Mouse (Mus musculus): Measurements from ENCODE around the gene Gm17349. TPM values are rescaled to one million over a fixed set of nuclear protein-coding genes. Genes with fewer than 3 reads are reported as not detected.

Gene Gm17349
- polyA plus RNA-seq, 1 experiment from 2014 or later: not detected

- 63% methylated on average over 26 of the region's 26 CpGs for WGBS
- H3K9ac ChIP-seq: no peak within 1 kb of the TSS
- peak within 1 kb of the TSS; percentile 18; the same call in 1 of the 2 replicates for H3K27ac ChIP-seq
Measured at GRCm38 (mm10) chr15:99717386-99718334, 12.4 kb upstream of the Gm17349 start, which contains the start of gene Gpd1. TSS of gene Gpd1 (plus strand) at chr15:99717515.

DNA sequence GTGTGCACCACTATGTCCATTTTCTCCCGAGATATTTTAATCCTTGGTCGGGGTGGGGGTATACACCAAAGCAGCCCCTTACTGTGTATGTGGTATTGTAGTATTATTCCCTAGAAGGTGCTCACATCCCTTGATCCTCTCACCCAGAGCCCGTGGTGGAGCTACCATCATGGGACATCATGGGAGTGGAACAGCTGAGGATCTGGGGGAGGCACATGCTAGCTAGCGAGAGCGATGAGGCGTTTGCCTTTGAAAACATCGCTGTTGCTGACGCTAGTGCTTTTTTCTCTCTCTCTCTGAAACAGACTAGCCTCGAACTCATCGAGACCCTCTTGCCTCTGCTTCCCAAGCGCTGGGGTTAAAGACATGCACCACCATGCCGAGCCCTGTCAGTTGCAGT is 11.5 kb upstream of the Gm17349 start:
- Histone ChIP-seq H3K36me3 (peaks cover 19% of the 10 kb centered on the region), H3K27ac (no peak overlapping the region), H3K9ac (no peak overlapping the region), H3K4me3 (no peak overlapping the region), H3K4me2 (no peak overlapping the region), H3K27me3 (no peaks in the 10 kb centered on the region), H3K9me3 (replicated peaks) (no peaks in the 10 kb centered on the region), H3K4me1 (replicated peaks) (peaks cover 47% of the 10 kb centered on the region)
- ATAC-seq (replicated peaks; ENCODE audit: insufficient number of reproducible peaks, insufficient read depth, low FRiP score, low read depth): no peak
- 78% methylated on average over 12 of the region's 12 CpGs for WGBS

More at GRCm38 (mm10) chr15:99717386-99718334, 12.4 kb upstream of the Gm17349 start, which contains the start of gene Gpd1:
- no peak for ATAC-seq (replicated peaks; ENCODE audit: insufficient number of reproducible peaks, insufficient read depth, low FRiP score, low read depth)
- Histone ChIP-seq H3K4me3 (no peak within 1 kb of the TSS), H3K36me3 (peaks cover 10% of the 10 kb centered on the region), H3K9me3 (replicated peaks) (no peaks in the 10 kb centered on the region), H3K4me2 (no peak within 1 kb of the TSS; the same call in 1 of the 2 replicates), H3K4me1 (replicated peaks) (peaks cover 53% of the 10 kb centered on the region), H3K27me3 (no peaks in the 10 kb centered on the region)

GRCm38 (mm10) chr15:99715982-99716746 is 10.9 kb upstream of the Gm17349 start:
- H3K4me2 ChIP-seq: no peak overlapping the region
- peaks cover 25% of the 10 kb centered on the region for H3K36me3 ChIP-seq
- H3K27me3 ChIP-seq: no peaks in the 10 kb centered on the region
- WGBS: 72% methylated on average over 11 of the region's 11 CpGs
- no peak overlapping the region for H3K4me3 ChIP-seq
- peaks cover 45% of the 10 kb centered on the region for H3K4me1 ChIP-seq (replicated peaks)
- no peak overlapping the region for H3K27ac ChIP-seq
- no peak for ATAC-seq (replicated peaks; ENCODE audit: insufficient number of reproducible peaks, insufficient read depth, low FRiP score, low read depth)
- no peak overlapping the region for H3K9ac ChIP-seq
- no peaks in the 10 kb centered on the region for H3K9me3 ChIP-seq (replicated peaks)

DNA sequence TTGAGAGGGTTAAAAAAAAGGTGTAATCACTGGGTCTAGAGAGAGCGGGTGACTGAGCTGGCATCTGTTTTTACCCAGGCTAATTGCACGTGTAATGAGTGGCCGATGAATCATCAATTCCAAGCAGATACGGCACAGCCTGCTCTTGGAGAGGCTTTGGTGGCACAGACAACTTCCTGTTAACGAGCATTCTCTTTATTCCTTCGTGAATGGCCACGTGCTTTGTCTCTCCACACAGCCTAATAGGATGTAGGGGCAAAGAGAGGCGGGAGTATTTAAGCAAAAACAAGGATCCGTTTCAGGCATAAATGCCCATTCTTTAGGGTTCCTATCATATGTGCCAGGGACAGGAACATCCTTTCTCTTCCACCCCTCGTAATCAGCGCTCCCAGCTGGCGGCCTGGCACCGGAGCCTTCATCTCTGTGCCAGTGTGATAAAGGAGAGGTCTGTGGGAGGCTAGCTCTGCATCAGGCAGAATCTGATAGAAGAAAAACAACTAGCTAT is 10.1 kb upstream of the Gm17349 start:
- Histone ChIP-seq H3K36me3 (peaks cover 33% of the 10 kb centered on the region), H3K27ac (peak overlapping the region; percentile 84; the same call in 1 of the 2 replicates)
- 71% methylated on average over 13 of the region's 13 CpGs for WGBS

GRCm38 (mm10) chr15:99714858-99715257 is 9.6 kb upstream of the Gm17349 start:
- Histone ChIP-seq H3K27ac (peak overlapping the region; percentile 84), H3K4me3 (no peak overlapping the region), H3K9me3 (replicated peaks) (no peaks in the 10 kb centered on the region), H3K4me2 (no peak overlapping the region), H3K4me1 (replicated peaks) (peaks cover 47% of the 10 kb centered on the region), H3K27me3 (no peaks in the 10 kb centered on the region), H3K36me3 (peaks cover 38% of the 10 kb centered on the region), H3K9ac (no peak overlapping the region)
- ATAC-seq (replicated peaks; ENCODE audit: insufficient number of reproducible peaks, insufficient read depth, low FRiP score, low read depth): no peak
- 49% methylated on average over 7 of the region's 7 CpGs for WGBS

More for the DNA sequence above, 10.1 kb upstream of the Gm17349 start:
- H3K4me2 ChIP-seq: no peak overlapping the region
- H3K9me3 ChIP-seq (replicated peaks): no peaks in the 10 kb centered on the region
- peaks cover 45% of the 10 kb centered on the region for H3K4me1 ChIP-seq (replicated peaks)
- H3K4me3 ChIP-seq: no peak overlapping the region
- no peak overlapping the region for H3K9ac ChIP-seq
- no peak for ATAC-seq (replicated peaks; ENCODE audit: insufficient number of reproducible peaks, insufficient read depth, low FRiP score, low read depth)
- no peaks in the 10 kb centered on the region for H3K27me3 ChIP-seq

DNA sequence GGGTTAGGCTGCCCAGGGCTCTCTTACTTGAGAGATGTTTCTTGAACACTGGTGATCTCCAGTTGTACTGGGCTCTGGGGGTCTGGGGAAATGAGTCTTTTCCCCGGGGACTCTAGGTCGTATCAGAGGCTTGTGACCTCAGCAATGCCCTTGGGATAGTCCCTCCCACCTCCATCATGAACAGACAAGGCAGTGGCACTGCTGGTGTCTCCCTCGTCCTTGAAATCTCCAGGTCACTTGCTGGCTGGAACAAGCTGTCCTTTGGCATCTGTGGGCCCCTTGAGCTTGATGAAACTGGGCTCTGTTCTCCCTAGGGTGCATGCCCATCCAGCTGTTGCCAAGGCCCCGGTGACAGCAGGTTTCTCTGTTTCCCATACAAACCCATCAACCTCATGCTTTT is 8.9 kb upstream of the Gm17349 start:
- H3K9me3 ChIP-seq (replicated peaks): no peaks in the 10 kb centered on the region
- no peak overlapping the region for H3K4me3 ChIP-seq
- 0 out of 2 replicates have a peak, but pooled peaks have one; percentile 7 for ATAC-seq (replicated peaks; ENCODE audit: insufficient number of reproducible peaks, insufficient read depth, low FRiP score, low read depth)
- H3K27me3 ChIP-seq: no peaks in the 10 kb centered on the region
- H3K4me2 ChIP-seq: no peak overlapping the region
- 41% methylated on average over 4 of the region's 4 CpGs for WGBS
- peak overlapping the region; percentile 84 for H3K27ac ChIP-seq
- H3K36me3 ChIP-seq: peaks cover 45% of the 10 kb centered on the region
- H3K9ac ChIP-seq: no peak overlapping the region
- H3K4me1 ChIP-seq (replicated peaks): peaks cover 47% of the 10 kb centered on the region

DNA sequence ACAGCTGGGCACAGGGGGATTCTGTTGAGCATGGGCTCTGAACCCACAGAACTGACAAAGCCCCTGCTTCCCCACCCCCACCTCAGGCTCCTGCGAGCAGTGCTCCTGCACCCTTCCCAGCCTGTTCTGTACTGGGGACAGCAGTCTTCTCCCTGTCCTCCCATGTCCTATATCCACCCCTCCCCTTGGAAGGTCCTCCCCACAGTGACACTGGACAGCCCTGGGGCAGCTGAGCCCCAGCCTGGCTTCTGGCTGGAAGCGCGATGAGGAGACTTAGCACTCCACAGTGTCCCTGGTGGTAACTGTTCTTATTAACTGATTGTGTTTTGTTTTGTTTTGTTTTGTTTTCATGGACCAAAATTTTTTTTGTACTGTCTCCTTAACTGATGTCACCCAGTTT is 8.3 kb upstream of the Gm17349 start:
- H3K9me3 ChIP-seq (replicated peaks): no peaks in the 10 kb centered on the region
- peak overlapping the region; percentile 17; the same call in 1 of the 2 replicates for H3K9ac ChIP-seq
- H3K27ac ChIP-seq: peak overlapping the region; percentile 84
- H3K4me2 ChIP-seq: no peak overlapping the region
- 66% methylated on average over 3 of the region's 3 CpGs for WGBS
- H3K27me3 ChIP-seq: no peaks in the 10 kb centered on the region
- ATAC-seq (replicated peaks; ENCODE audit: insufficient number of reproducible peaks, insufficient read depth, low FRiP score, low read depth): no peak
- H3K4me3 ChIP-seq: no peak overlapping the region
- H3K36me3 ChIP-seq: peaks cover 51% of the 10 kb centered on the region
- peaks cover 47% of the 10 kb centered on the region for H3K4me1 ChIP-seq (replicated peaks)

GRCm38 (mm10) chr15:99712666-99713559 is 7.6 kb upstream of the Gm17349 start:
- Histone ChIP-seq H3K27me3 (no peaks in the 10 kb centered on the region), H3K27ac (peak overlapping the region; percentile 84), H3K4me1 (replicated peaks) (peaks cover 47% of the 10 kb centered on the region), H3K9me3 (replicated peaks) (no peaks in the 10 kb centered on the region), H3K36me3 (peaks cover 58% of the 10 kb centered on the region), H3K4me2 (no peak overlapping the region), H3K9ac (peak overlapping the region; percentile 17; the same call in 1 of the 2 replicates), H3K4me3 (no peak overlapping the region)
- WGBS: 60% methylated on average over 13 of the region's 13 CpGs
- ATAC-seq (replicated peaks; ENCODE audit: insufficient number of reproducible peaks, insufficient read depth, low FRiP score, low read depth): no peak

DNA sequence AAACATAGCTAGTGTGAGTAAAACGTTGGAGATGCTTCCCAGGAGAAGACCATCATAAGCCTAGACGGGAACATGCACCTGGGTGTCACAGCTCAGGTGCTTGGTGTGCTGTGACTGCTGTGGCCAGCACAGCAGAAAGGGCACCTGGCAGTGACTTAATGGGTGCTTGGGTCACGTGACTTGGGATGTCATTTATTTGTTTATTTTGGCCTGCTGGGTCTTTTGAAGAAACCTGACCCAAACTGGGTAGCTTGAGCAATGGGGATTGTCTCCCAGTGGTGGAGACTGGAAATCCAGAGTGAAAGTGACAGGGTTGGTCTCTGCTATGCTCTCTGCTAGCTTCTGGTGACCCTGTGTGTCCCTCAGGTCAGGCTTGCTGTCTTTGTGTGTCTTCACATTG is 6.2 kb upstream of the Gm17349 start:
- H3K4me1 ChIP-seq (replicated peaks): peaks cover 36% of the 10 kb centered on the region
- H3K9ac ChIP-seq: no peak overlapping the region
- H3K27ac ChIP-seq: no peak overlapping the region
- H3K4me3 ChIP-seq: no peak overlapping the region
- ATAC-seq (replicated peaks; ENCODE audit: insufficient number of reproducible peaks, insufficient read depth, low FRiP score, low read depth): no peak
- no peaks in the 10 kb centered on the region for H3K27me3 ChIP-seq
- no peak overlapping the region for H3K4me2 ChIP-seq
- WGBS: 66% methylated on average over 3 of the region's 3 CpGs
- peaks cover 72% of the 10 kb centered on the region for H3K36me3 ChIP-seq
- H3K9me3 ChIP-seq (replicated peaks): no peaks in the 10 kb centered on the region
